9 mouse cellular contexts compared by ENCODE assay signal in genomic region chr5:130718385-130718784, GRCm38 (mm10).
DNase-seq lines count a peak whose midpoint lies in the region; ATAC-seq lines count a peak whose summit lies in the region.
"Had no signal": no experiment of that assay in that cellular context is flagged by ENCODE, and none has a peak within 500 bp of the region (broad histone marks: within the 10 kb centered on the region; RNA-seq: fewer than 3 reads in every experiment).

No protein-coding gene starts in this region.

- no peaks in the 10 kb centered on the region for H3K9me3 ChIP-seq in hindbrain, embryonic 10.5 days
- no peaks in the 10 kb centered on the region for H3K9me3 ChIP-seq in hindbrain, embryonic 16.5 days (ENCODE audit: control insufficient read depth, low read length)

- DNase-seq in hindbrain, embryonic 10.5 days (ENCODE audit: low spot score), result peak; percentile 26
- DNase-seq in 416B (ENCODE audit: low read depth) (peak; percentile 14), R1 (ENCODE audit: low read depth, low spot score) (peak; percentile 70), MN1 (ENCODE audit: low spot score) (no peak)
- DNase-seq in forelimb bud, embryonic 11.5 days (ENCODE audit: low read depth, low spot score), result peak; percentile 16
- DNase-seq in spleen, postnatal 4 days (ENCODE audit: low spot score in 2 of 2), result no peak
- no peak for DNase-seq in cerebellum, postnatal 36 days

- no peak overlapping the region for H3K9ac ChIP-seq in hindbrain, embryonic 16.5 days (ENCODE audit: low read depth, low read length)

- H3K36me3 ChIP-seq in hindbrain, embryonic 10.5 days, result no peaks in the 10 kb centered on the region
- H3K36me3 ChIP-seq in hindbrain, embryonic 16.5 days (ENCODE audit: control insufficient read depth, insufficient read depth, low read length), result no peaks in the 10 kb centered on the region

- no peak for ATAC-seq in hindbrain, embryonic 16.5 days

- H3K4me3 ChIP-seq in hindbrain, embryonic 10.5 days, result no peak overlapping the region
- H3K4me3 ChIP-seq in hindbrain, embryonic 16.5 days (ENCODE audit: low read length), result no peak overlapping the region
- H3K4me3 ChIP-seq: megakaryocyte, embryonic 14.5 days had no signal

- H3K27ac ChIP-seq in hindbrain, embryonic 10.5 days, result no peak overlapping the region
- no peak overlapping the region for H3K27ac ChIP-seq in hindbrain, embryonic 16.5 days (ENCODE audit: low read depth, low read length)

- H3K4me2 ChIP-seq in hindbrain, embryonic 16.5 days (ENCODE audit: low read length), result no peak overlapping the region

- H3K27me3 ChIP-seq in hindbrain, embryonic 10.5 days (ENCODE audit: insufficient read depth, poor library complexity, severe bottlenecking), result no peaks in the 10 kb centered on the region
- H3K27me3 ChIP-seq in hindbrain, embryonic 16.5 days (replicated peaks; ENCODE audit: control insufficient read depth, insufficient read depth, low read length), result no peaks in the 10 kb centered on the region
- H3K27me3 ChIP-seq: megakaryocyte, embryonic 14.5 days had no signal

- no peaks in the 10 kb centered on the region for H3K4me1 ChIP-seq in hindbrain, embryonic 10.5 days (replicated peaks)
- no peaks in the 10 kb centered on the region for H3K4me1 ChIP-seq in hindbrain, embryonic 16.5 days (ENCODE audit: control insufficient read depth, insufficient read depth, low read depth, low read length)
- H3K4me1 ChIP-seq: megakaryocyte, embryonic 14.5 days had no signal

- 67% methylated on average over 9 of the region's 9 CpGs for WGBS in hindbrain, embryonic 10.5 days
- WGBS in hindbrain, embryonic 16.5 days, result 70% methylated on average over 9 of the region's 9 CpGs

Comparison
In these comparisons a context has a peak if more than half of its experiments do, and no peak if none do; other contexts are left out.
1. DNase-seq: peak in hindbrain, embryonic 10.5 days (single experiment), 416B (single experiment), R1 (single experiment) and forelimb bud, embryonic 11.5 days (single experiment); none in spleen, postnatal 4 days (0 of 2), MN1 (single experiment) and cerebellum, postnatal 36 days (0 of 2).